Mouse (Mus musculus): ENCODE measurements at regions not wholly inside any gene's neighbourhood (a gene's known extent, or its start where the extent isn't known, plus 50 kb on each side); places are given as distances from the start of the nearest gene placed in this dataset.

GRCm38 (mm10) chr16:29877372-29878123 lies 186.6 kb upstream of the Hes1 start:
- H3K4me1 ChIP-seq (ENCODE audit: insufficient read depth, low read length), result no peaks in the 10 kb centered on the region
- no peaks in the 10 kb centered on the region for H3K36me3 ChIP-seq (ENCODE audit: insufficient read depth, low read length)
- no peak overlapping the region for H3K9ac ChIP-seq (replicated peaks; ENCODE audit: low read length, poor library complexity, severe bottlenecking)
- TF ChIP-seq CTCF (IDR thresholded peaks at IDR 0.05), result no peak
- H3K27me3 ChIP-seq (ENCODE audit: insufficient read depth, low read length), result no peaks in the 10 kb centered on the region; the same call in 1 of the 2 replicates
- 26% methylated on average over 10 of the region's 10 CpGs for WGBS
- H3K27ac ChIP-seq (ENCODE audit: low read depth, low read length), result no peak overlapping the region
- no peak for DNase-seq (ENCODE audit: low spot score)
- no peak for ATAC-seq (ENCODE audit: low FRiP score)
- H3K4me3 ChIP-seq (ENCODE audit: low read depth, low read length), result no peak overlapping the region
- H3K9me3 ChIP-seq (ENCODE audit: low read length), result no peaks in the 10 kb centered on the region
- H3K4me2 ChIP-seq (ENCODE audit: low read depth, low read length, poor library complexity, severe bottlenecking), result no peak overlapping the region

GRCm38 (mm10) chr16:29879665-29880064 lies 184.5 kb upstream of the Hes1 start:
- WGBS, result 83% methylated on average over 6 of the region's 6 CpGs
- ATAC-seq (ENCODE audit: low FRiP score), result no peak

GRCm38 (mm10) chr16:29881497-29881896 lies 182.7 kb upstream of the Hes1 start:
- no peak overlapping the region for H3K9ac ChIP-seq (replicated peaks; ENCODE audit: low read length, poor library complexity, severe bottlenecking)
- 50% methylated on average over 12 of the region's 12 CpGs for WGBS
- no peak overlapping the region for H3K4me3 ChIP-seq (ENCODE audit: low read depth, low read length)
- H3K36me3 ChIP-seq (ENCODE audit: insufficient read depth, low read length), result no peaks in the 10 kb centered on the region
- ATAC-seq (ENCODE audit: low FRiP score), result no peak
- peak; percentile 44 for DNase-seq (ENCODE audit: low spot score)
- H3K4me1 ChIP-seq (ENCODE audit: insufficient read depth, low read length), result no peaks in the 10 kb centered on the region
- H3K9me3 ChIP-seq (ENCODE audit: low read length), result no peaks in the 10 kb centered on the region
- H3K27ac ChIP-seq (ENCODE audit: low read depth, low read length), result no peak overlapping the region
- no peaks in the 10 kb centered on the region; the same call in 1 of the 2 replicates for H3K27me3 ChIP-seq (ENCODE audit: insufficient read depth, low read length)
- no peak for TF ChIP-seq CTCF (IDR thresholded peaks at IDR 0.05)
- H3K4me2 ChIP-seq (ENCODE audit: low read depth, low read length, poor library complexity, severe bottlenecking), result no peak overlapping the region

More at GRCm38 (mm10) chr16:29879665-29880064, 184.5 kb upstream of the Hes1 start:
- Histone ChIP-seq H3K27ac (ENCODE audit: low read depth, low read length) (no peak overlapping the region), H3K36me3 (ENCODE audit: insufficient read depth, low read length) (no peaks in the 10 kb centered on the region), H3K9ac (replicated peaks; ENCODE audit: low read length, poor library complexity, severe bottlenecking) (no peak overlapping the region), H3K27me3 (ENCODE audit: insufficient read depth, low read length) (no peaks in the 10 kb centered on the region; the same call in 1 of the 2 replicates), H3K4me1 (ENCODE audit: insufficient read depth, low read length) (no peaks in the 10 kb centered on the region), H3K4me3 (ENCODE audit: low read depth, low read length) (no peak overlapping the region), H3K9me3 (ENCODE audit: low read length) (no peaks in the 10 kb centered on the region), H3K4me2 (ENCODE audit: low read depth, low read length, poor library complexity, severe bottlenecking) (no peak overlapping the region)
- no peak for DNase-seq (ENCODE audit: low spot score)
- no peak for TF ChIP-seq CTCF (IDR thresholded peaks at IDR 0.05)

GRCm38 (mm10) chr16:29882226-29882972 lies 181.8 kb upstream of the Hes1 start:
- WGBS, result 22% methylated on average over 10 of the region's 10 CpGs
- no peak overlapping the region for H3K27ac ChIP-seq (ENCODE audit: low read depth, low read length)

GRCm38 (mm10) chr16:29883252-29883992 lies 180.8 kb upstream of the Hes1 start:
- Histone ChIP-seq H3K27me3 (ENCODE audit: insufficient read depth, low read length) (no peaks in the 10 kb centered on the region; the same call in 1 of the 2 replicates), H3K9me3 (ENCODE audit: low read length) (no peaks in the 10 kb centered on the region), H3K36me3 (ENCODE audit: insufficient read depth, low read length) (no peaks in the 10 kb centered on the region), H3K4me3 (ENCODE audit: low read depth, low read length) (no peak overlapping the region), H3K4me2 (ENCODE audit: low read depth, low read length, poor library complexity, severe bottlenecking) (no peak overlapping the region), H3K9ac (replicated peaks; ENCODE audit: low read length, poor library complexity, severe bottlenecking) (no peak overlapping the region), H3K4me1 (ENCODE audit: insufficient read depth, low read length) (no peaks in the 10 kb centered on the region), H3K27ac (ENCODE audit: low read depth, low read length) (no peak overlapping the region)
- DNase-seq (ENCODE audit: low spot score) (peak; percentile 17), ATAC-seq (ENCODE audit: low FRiP score) (no peak)
- no peak for TF ChIP-seq CTCF (IDR thresholded peaks at IDR 0.05)
- 21% methylated on average over 10 of the region's 10 CpGs for WGBS

More at GRCm38 (mm10) chr16:29882226-29882972, 181.8 kb upstream of the Hes1 start:
- TF ChIP-seq CTCF (IDR thresholded peaks at IDR 0.05), result no peak
- no peaks in the 10 kb centered on the region; the same call in 1 of the 2 replicates for H3K27me3 ChIP-seq (ENCODE audit: insufficient read depth, low read length)
- H3K9ac ChIP-seq (replicated peaks; ENCODE audit: low read length, poor library complexity, severe bottlenecking), result no peak overlapping the region
- H3K4me3 ChIP-seq (ENCODE audit: low read depth, low read length), result no peak overlapping the region
- peak; percentile 78 for DNase-seq (ENCODE audit: low spot score)
- H3K36me3 ChIP-seq (ENCODE audit: insufficient read depth, low read length), result no peaks in the 10 kb centered on the region
- H3K4me1 ChIP-seq (ENCODE audit: insufficient read depth, low read length), result no peaks in the 10 kb centered on the region
- H3K4me2 ChIP-seq (ENCODE audit: low read depth, low read length, poor library complexity, severe bottlenecking), result no peak overlapping the region
- no peaks in the 10 kb centered on the region for H3K9me3 ChIP-seq (ENCODE audit: low read length)
- no peak for ATAC-seq (ENCODE audit: low FRiP score)

Measured in midbrain, postnatal 0 days (tissue).